Mouse (Mus musculus): Measurements from ENCODE around the gene Olfr522. TPM values are rescaled to one million over a fixed set of nuclear protein-coding genes. Genes with fewer than 3 reads are reported as not detected.

Gene Olfr522
- polyA plus RNA-seq, 1 experiment from 2014 or later = not detected

GRCm38 (mm10) chr7:140201090-140201489 is 36.5 kb upstream of the Olfr522 start:
- Histone ChIP-seq H3K9ac (ENCODE audit: low read length) (no peak overlapping the region), H3K36me3 (ENCODE audit: control insufficient read depth, insufficient read depth, low read length) (no peaks in the 10 kb centered on the region), H3K27me3 (ENCODE audit: control insufficient read depth, insufficient read depth, low read length) (no peaks in the 10 kb centered on the region), H3K4me2 (replicated peaks; ENCODE audit: low read depth) (no peak overlapping the region), H3K9me3 (ENCODE audit: control insufficient read depth, low read length) (no peaks in the 10 kb centered on the region), H3K27ac (replicated peaks) (no peak overlapping the region), H3K4me3 (ENCODE audit: low read depth, low read length) (no peak overlapping the region), H3K4me1 (replicated peaks; ENCODE audit: control insufficient read depth, insufficient read depth) (no peaks in the 10 kb centered on the region)
- ATAC-seq (ENCODE audit: low FRiP score, low TSS enrichment) (no peak), DNase-seq (ENCODE audit: low spot score) (no peak)
- TF ChIP-seq EP300 (optimal IDR thresholded peaks at IDR 0.05) (no peak), CTCF (IDR thresholded peaks at IDR 0.05; ENCODE audit: low read depth) (no peak)
- 84% methylated on average over 4 of the region's 4 CpGs for WGBS

DNA sequence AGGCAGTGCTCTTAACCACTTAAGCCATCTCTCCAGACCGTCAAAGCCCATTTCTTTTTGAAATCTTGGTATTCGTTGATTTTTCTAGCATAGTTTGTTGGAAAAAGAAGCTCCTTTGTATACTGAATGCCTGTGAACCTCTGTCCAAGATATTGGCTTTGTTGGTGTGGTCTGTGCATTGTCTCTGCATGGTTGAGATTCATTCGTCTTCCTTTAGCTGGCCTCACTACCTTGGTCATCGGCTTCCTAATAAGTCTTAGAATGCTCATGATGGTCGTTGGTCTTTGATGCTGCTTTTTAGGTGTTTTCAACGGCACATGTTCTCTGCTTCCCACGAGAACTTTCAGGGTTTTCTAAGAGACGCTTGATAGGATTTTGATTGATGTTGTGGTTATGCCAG is 31.4 kb upstream of the Olfr522 start:
- no peak overlapping the region for H3K27ac ChIP-seq (replicated peaks)
- H3K9ac ChIP-seq (ENCODE audit: low read length) = no peak overlapping the region
- WGBS = 72% methylated on average over 8 of the region's 8 CpGs
- H3K4me1 ChIP-seq (replicated peaks; ENCODE audit: control insufficient read depth, insufficient read depth) = no peaks in the 10 kb centered on the region
- no peaks in the 10 kb centered on the region for H3K9me3 ChIP-seq (ENCODE audit: control insufficient read depth, low read length)
- ATAC-seq (ENCODE audit: low FRiP score, low TSS enrichment) = no peak
- no peak for DNase-seq (ENCODE audit: low spot score)
- no peaks in the 10 kb centered on the region for H3K27me3 ChIP-seq (ENCODE audit: control insufficient read depth, insufficient read depth, low read length)
- H3K4me2 ChIP-seq (replicated peaks; ENCODE audit: low read depth) = no peak overlapping the region
- H3K36me3 ChIP-seq (ENCODE audit: control insufficient read depth, insufficient read depth, low read length) = no peaks in the 10 kb centered on the region
- TF ChIP-seq CTCF (IDR thresholded peaks at IDR 0.05; ENCODE audit: low read depth) (no peak), EP300 (optimal IDR thresholded peaks at IDR 0.05) (no peak)
- no peak overlapping the region for H3K4me3 ChIP-seq (ENCODE audit: low read depth, low read length)

- ATAC-seq (ENCODE audit: low FRiP score, low TSS enrichment) = no peak
- no peaks in the 10 kb centered on the region for H3K4me1 ChIP-seq (replicated peaks; ENCODE audit: control insufficient read depth, insufficient read depth)
- H3K27me3 ChIP-seq (ENCODE audit: control insufficient read depth, insufficient read depth, low read length) = no peaks in the 10 kb centered on the region
- TF ChIP-seq EP300 (optimal IDR thresholded peaks at IDR 0.05) (no peak), CTCF (IDR thresholded peaks at IDR 0.05; ENCODE audit: low read depth) (no peak)
- H3K4me3 ChIP-seq (ENCODE audit: low read depth, low read length) = no peak overlapping the region
- H3K27ac ChIP-seq (replicated peaks) = no peak overlapping the region
- H3K36me3 ChIP-seq (ENCODE audit: control insufficient read depth, insufficient read depth, low read length) = no peaks in the 10 kb centered on the region
- H3K9ac ChIP-seq (ENCODE audit: low read length) = no peak overlapping the region
- 73% methylated on average over 4 of the region's 4 CpGs for WGBS
- H3K9me3 ChIP-seq (ENCODE audit: control insufficient read depth, low read length) = no peaks in the 10 kb centered on the region
- H3K4me2 ChIP-seq (replicated peaks; ENCODE audit: low read depth) = no peak overlapping the region
- DNase-seq (ENCODE audit: low spot score) = no peak
Measured at GRCm38 (mm10) chr7:140194031-140194430, 29.5 kb upstream of the Olfr522 start.

DNA sequence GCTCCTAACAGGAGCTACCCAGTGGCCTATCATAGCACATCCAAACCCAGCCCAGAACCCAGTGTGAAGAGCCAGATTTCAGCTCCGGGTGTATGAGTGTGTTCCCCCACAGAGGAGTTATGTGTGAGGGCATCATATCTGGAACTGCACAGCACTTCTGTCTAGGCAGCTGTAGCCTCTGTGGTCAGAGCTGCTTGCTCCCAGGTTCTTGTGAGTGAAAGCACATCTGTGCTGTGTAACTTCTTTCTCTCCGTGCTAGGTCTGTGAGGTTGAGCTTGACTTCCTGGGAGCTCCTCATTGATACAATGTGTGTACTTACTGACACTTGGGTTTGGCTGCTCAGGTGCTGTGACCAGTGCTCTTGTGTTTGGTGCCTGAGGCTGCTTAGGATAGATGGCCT is 28.3 kb upstream of the Olfr522 start:
- Histone ChIP-seq H3K4me1 (replicated peaks; ENCODE audit: control insufficient read depth, insufficient read depth) (no peaks in the 10 kb centered on the region), H3K9me3 (ENCODE audit: control insufficient read depth, low read length) (no peaks in the 10 kb centered on the region), H3K27me3 (ENCODE audit: control insufficient read depth, insufficient read depth, low read length) (no peaks in the 10 kb centered on the region), H3K4me3 (ENCODE audit: low read depth, low read length) (no peak overlapping the region), H3K4me2 (replicated peaks; ENCODE audit: low read depth) (no peak overlapping the region), H3K36me3 (ENCODE audit: control insufficient read depth, insufficient read depth, low read length) (no peaks in the 10 kb centered on the region), H3K9ac (ENCODE audit: low read length) (no peak overlapping the region), H3K27ac (replicated peaks) (no peak overlapping the region)
- ATAC-seq (ENCODE audit: low FRiP score, low TSS enrichment) (no peak), DNase-seq (ENCODE audit: low spot score) (no peak)
- TF ChIP-seq CTCF (IDR thresholded peaks at IDR 0.05; ENCODE audit: low read depth) = no peak
- TF ChIP-seq EP300 (optimal IDR thresholded peaks at IDR 0.05) = no peak
- 71% methylated on average over 2 of the region's 2 CpGs for WGBS

DNA sequence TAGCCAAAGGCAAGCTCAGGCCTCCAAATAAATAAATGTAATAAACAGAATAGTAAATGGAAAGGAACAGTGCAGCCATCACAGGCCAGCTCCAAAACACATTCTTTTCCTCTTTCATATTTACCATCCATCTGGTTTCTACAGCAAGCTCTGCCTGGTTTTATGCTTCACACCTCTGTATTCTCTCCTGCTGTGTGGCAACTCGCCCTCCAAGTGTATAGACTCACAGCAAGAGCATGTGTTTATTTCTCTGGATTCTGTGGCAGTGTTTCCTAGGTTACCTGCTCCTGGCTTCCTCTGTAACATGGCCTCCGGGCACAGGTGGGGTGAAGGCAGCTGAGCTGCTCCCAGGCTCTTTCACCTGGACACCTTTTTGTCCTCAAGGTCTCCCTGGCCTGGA is 27.9 kb upstream of the Olfr522 start:
- Histone ChIP-seq H3K27ac (replicated peaks) (no peak overlapping the region), H3K36me3 (ENCODE audit: control insufficient read depth, insufficient read depth, low read length) (no peaks in the 10 kb centered on the region), H3K4me2 (replicated peaks; ENCODE audit: low read depth) (no peak overlapping the region), H3K9me3 (ENCODE audit: control insufficient read depth, low read length) (no peaks in the 10 kb centered on the region), H3K9ac (ENCODE audit: low read length) (no peak overlapping the region), H3K4me1 (replicated peaks; ENCODE audit: control insufficient read depth, insufficient read depth) (no peaks in the 10 kb centered on the region), H3K27me3 (ENCODE audit: control insufficient read depth, insufficient read depth, low read length) (no peaks in the 10 kb centered on the region), H3K4me3 (ENCODE audit: low read depth, low read length) (no peak overlapping the region)
- TF ChIP-seq CTCF (IDR thresholded peaks at IDR 0.05; ENCODE audit: low read depth) (no peak), EP300 (optimal IDR thresholded peaks at IDR 0.05) (no peak)
- DNase-seq (ENCODE audit: low spot score) (no peak), ATAC-seq (ENCODE audit: low FRiP score, low TSS enrichment) (no peak)
- WGBS = 42% methylated on average over 2 of the region's 2 CpGs

GRCm38 (mm10) chr7:140190435-140190834 is 25.9 kb upstream of the Olfr522 start:
- Histone ChIP-seq H3K36me3 (ENCODE audit: control insufficient read depth, insufficient read depth, low read length) (no peaks in the 10 kb centered on the region), H3K9me3 (ENCODE audit: control insufficient read depth, low read length) (no peaks in the 10 kb centered on the region), H3K4me1 (replicated peaks; ENCODE audit: control insufficient read depth, insufficient read depth) (no peaks in the 10 kb centered on the region), H3K4me3 (ENCODE audit: low read depth, low read length) (no peak overlapping the region), H3K27me3 (ENCODE audit: control insufficient read depth, insufficient read depth, low read length) (no peaks in the 10 kb centered on the region), H3K4me2 (replicated peaks; ENCODE audit: low read depth) (no peak overlapping the region), H3K27ac (replicated peaks) (no peak overlapping the region), H3K9ac (ENCODE audit: low read length) (no peak overlapping the region)
- 80% methylated on average over 1 of the region's 1 CpGs for WGBS
- ATAC-seq (ENCODE audit: low FRiP score, low TSS enrichment) = no peak
- no peak for TF ChIP-seq CTCF (IDR thresholded peaks at IDR 0.05; ENCODE audit: low read depth)
- no peak for TF ChIP-seq EP300 (optimal IDR thresholded peaks at IDR 0.05)
- no peak for DNase-seq (ENCODE audit: low spot score)
